Mouse (Mus musculus): ENCODE data around the gene Skap2. TPM values are rescaled to one million over a fixed set of nuclear protein-coding genes. Genes with fewer than 3 reads are reported as not detected.

Skap2 gene
- polyA plus RNA-seq, 1 experiment from 2014 or later = 36.9 TPM

- Histone ChIP-seq H3K4me3 (ENCODE audit: low read depth, low read length) (no peak overlapping the region), H3K36me3 (ENCODE audit: control insufficient read depth, insufficient read depth, low read length) (no peaks in the 10 kb centered on the region), H3K4me1 (replicated peaks; ENCODE audit: control insufficient read depth, insufficient read depth, low read length) (no peaks in the 10 kb centered on the region), H3K9ac (ENCODE audit: low read length) (no peak overlapping the region), H3K9me3 (ENCODE audit: control insufficient read depth, low read length) (no peaks in the 10 kb centered on the region), H3K4me2 (ENCODE audit: low read length) (no peak overlapping the region), H3K27ac (ENCODE audit: low read depth) (no peak overlapping the region), H3K27me3 (replicated peaks; ENCODE audit: control insufficient read depth, insufficient read depth, low read length) (no peaks in the 10 kb centered on the region)
- ATAC-seq (replicated peaks; ENCODE audit: low FRiP score, low TSS enrichment, low read depth) (no peak), DNase-seq (ENCODE audit: low spot score) (no peak)
- WGBS = 61% methylated on average over 3 of the region's 3 CpGs
Observed at GRCm38 (mm10) chr6:51838177-51838576, 174.2 kb downstream of the Skap2 start.

- no peaks in the 10 kb centered on the region for H3K36me3 ChIP-seq (ENCODE audit: control insufficient read depth, insufficient read depth, low read length)
Observed at GRCm38 (mm10) chr6:51833362-51833761, 179.0 kb downstream of the Skap2 start.

GRCm38 (mm10) chr6:51825621-51826021 is 186.7 kb downstream of the Skap2 start:
- Histone ChIP-seq H3K9me3 (ENCODE audit: control insufficient read depth, low read length) (no peaks in the 10 kb centered on the region), H3K27ac (ENCODE audit: low read depth) (no peak overlapping the region), H3K9ac (ENCODE audit: low read length) (no peak overlapping the region), H3K4me1 (replicated peaks; ENCODE audit: control insufficient read depth, insufficient read depth, low read length) (0 out of 2 replicates have a peak, but pooled peaks cover 5% of the 10 kb centered on the region), H3K27me3 (replicated peaks; ENCODE audit: control insufficient read depth, insufficient read depth, low read length) (no peaks in the 10 kb centered on the region), H3K36me3 (ENCODE audit: control insufficient read depth, insufficient read depth, low read length) (no peaks in the 10 kb centered on the region), H3K4me2 (ENCODE audit: low read length) (no peak overlapping the region), H3K4me3 (ENCODE audit: low read depth, low read length) (no peak overlapping the region)
- DNase-seq (ENCODE audit: low spot score) (no peak), ATAC-seq (replicated peaks; ENCODE audit: low FRiP score, low TSS enrichment, low read depth) (no peak)
- WGBS = 76% methylated on average over 4 of the region's 4 CpGs

More at GRCm38 (mm10) chr6:51833362-51833761, 179.0 kb downstream of the Skap2 start:
- ATAC-seq (replicated peaks; ENCODE audit: low FRiP score, low TSS enrichment, low read depth) (no peak), DNase-seq (ENCODE audit: low spot score) (no peak)
- Histone ChIP-seq H3K9me3 (ENCODE audit: control insufficient read depth, low read length) (no peaks in the 10 kb centered on the region), H3K4me2 (ENCODE audit: low read length) (no peak overlapping the region), H3K9ac (ENCODE audit: low read length) (no peak overlapping the region), H3K27me3 (replicated peaks; ENCODE audit: control insufficient read depth, insufficient read depth, low read length) (no peaks in the 10 kb centered on the region), H3K27ac (ENCODE audit: low read depth) (no peak overlapping the region), H3K4me1 (replicated peaks; ENCODE audit: control insufficient read depth, insufficient read depth, low read length) (no peaks in the 10 kb centered on the region), H3K4me3 (ENCODE audit: low read depth, low read length) (no peak overlapping the region)
- 66% methylated on average over 2 of the region's 2 CpGs for WGBS

GRCm38 (mm10) chr6:51824136-51824830 is 188.1 kb downstream of the Skap2 start:
- DNase-seq (ENCODE audit: low spot score) = no peak
- no peak overlapping the region for H3K4me2 ChIP-seq (ENCODE audit: low read length)
- no peak overlapping the region for H3K27ac ChIP-seq (ENCODE audit: low read depth)
- no peaks in the 10 kb centered on the region for H3K9me3 ChIP-seq (ENCODE audit: control insufficient read depth, low read length)
- 0 out of 2 replicates have a peak, but pooled peaks cover 5% of the 10 kb centered on the region for H3K4me1 ChIP-seq (replicated peaks; ENCODE audit: control insufficient read depth, insufficient read depth, low read length)
- WGBS = 62% methylated on average over 9 of the region's 9 CpGs
- ATAC-seq (replicated peaks; ENCODE audit: low FRiP score, low TSS enrichment, low read depth) = no peak
- H3K4me3 ChIP-seq (ENCODE audit: low read depth, low read length) = no peak overlapping the region
- H3K9ac ChIP-seq (ENCODE audit: low read length) = no peak overlapping the region
- no peaks in the 10 kb centered on the region for H3K36me3 ChIP-seq (ENCODE audit: control insufficient read depth, insufficient read depth, low read length)
- no peaks in the 10 kb centered on the region for H3K27me3 ChIP-seq (replicated peaks; ENCODE audit: control insufficient read depth, insufficient read depth, low read length)

GRCm38 (mm10) chr6:51822049-51822448 is 190.3 kb downstream of the Skap2 start:
- no peak overlapping the region for H3K4me3 ChIP-seq (ENCODE audit: low read depth, low read length)
- H3K9ac ChIP-seq (ENCODE audit: low read length) = no peak overlapping the region
- no peak overlapping the region for H3K27ac ChIP-seq (ENCODE audit: low read depth)
- no peak for ATAC-seq (replicated peaks; ENCODE audit: low FRiP score, low TSS enrichment, low read depth)
- WGBS = 73% methylated on average over 4 of the region's 4 CpGs
- no peaks in the 10 kb centered on the region for H3K27me3 ChIP-seq (replicated peaks; ENCODE audit: control insufficient read depth, insufficient read depth, low read length)
- DNase-seq (ENCODE audit: low spot score) = no peak
- peaks cover 7% of the 10 kb centered on the region; the same call in 1 of the 2 replicates for H3K9me3 ChIP-seq (ENCODE audit: control insufficient read depth, low read length)
- H3K4me2 ChIP-seq (ENCODE audit: low read length) = no peak overlapping the region
- H3K36me3 ChIP-seq (ENCODE audit: control insufficient read depth, insufficient read depth, low read length) = no peaks in the 10 kb centered on the region
- H3K4me1 ChIP-seq (replicated peaks; ENCODE audit: control insufficient read depth, insufficient read depth, low read length) = 0 out of 2 replicates have a peak, but pooled peaks cover 5% of the 10 kb centered on the region

GRCm38 (mm10) chr6:51820853-51821252 is 191.5 kb downstream of the Skap2 start:
- Histone ChIP-seq H3K9me3 (ENCODE audit: control insufficient read depth, low read length) (peaks cover 7% of the 10 kb centered on the region; the same call in 1 of the 2 replicates), H3K4me1 (replicated peaks; ENCODE audit: control insufficient read depth, insufficient read depth, low read length) (0 out of 2 replicates have a peak, but pooled peaks cover 5% of the 10 kb centered on the region), H3K36me3 (ENCODE audit: control insufficient read depth, insufficient read depth, low read length) (no peaks in the 10 kb centered on the region), H3K9ac (ENCODE audit: low read length) (no peak overlapping the region), H3K4me2 (ENCODE audit: low read length) (no peak overlapping the region), H3K27ac (ENCODE audit: low read depth) (no peak overlapping the region), H3K4me3 (ENCODE audit: low read depth, low read length) (no peak overlapping the region), H3K27me3 (replicated peaks; ENCODE audit: control insufficient read depth, insufficient read depth, low read length) (no peaks in the 10 kb centered on the region)
- ATAC-seq (replicated peaks; ENCODE audit: low FRiP score, low TSS enrichment, low read depth) (no peak), DNase-seq (ENCODE audit: low spot score) (no peak)
- WGBS = 84% methylated on average over 5 of the region's 5 CpGs

- H3K27me3 ChIP-seq (replicated peaks; ENCODE audit: control insufficient read depth, insufficient read depth, low read length) = no peaks in the 10 kb centered on the region
- 77% methylated on average over 6 of the region's 6 CpGs for WGBS
- DNase-seq (ENCODE audit: low spot score) (no peak), ATAC-seq (replicated peaks; ENCODE audit: low FRiP score, low TSS enrichment, low read depth) (no peak)
- no peaks in the 10 kb centered on the region for H3K36me3 ChIP-seq (ENCODE audit: control insufficient read depth, insufficient read depth, low read length)
- H3K9ac ChIP-seq (ENCODE audit: low read length) = no peak overlapping the region
- no peaks in the 10 kb centered on the region for H3K4me1 ChIP-seq (replicated peaks; ENCODE audit: control insufficient read depth, insufficient read depth, low read length)
- no peak overlapping the region for H3K4me2 ChIP-seq (ENCODE audit: low read length)
- no peak overlapping the region for H3K27ac ChIP-seq (ENCODE audit: low read depth)
- no peak overlapping the region for H3K4me3 ChIP-seq (ENCODE audit: low read depth, low read length)
- peaks cover 7% of the 10 kb centered on the region; the same call in 1 of the 2 replicates for H3K9me3 ChIP-seq (ENCODE audit: control insufficient read depth, low read length)
Observed at GRCm38 (mm10) chr6:51816892-51817621, 195.3 kb downstream of the Skap2 start.

- no peaks in the 10 kb centered on the region for H3K36me3 ChIP-seq (ENCODE audit: control insufficient read depth, insufficient read depth, low read length)
- no peak for ATAC-seq (replicated peaks; ENCODE audit: low FRiP score, low TSS enrichment, low read depth)
- H3K9me3 ChIP-seq (ENCODE audit: control insufficient read depth, low read length) = no peaks in the 10 kb centered on the region
- no peak overlapping the region for H3K4me2 ChIP-seq (ENCODE audit: low read length)
- no peak overlapping the region for H3K9ac ChIP-seq (ENCODE audit: low read length)
- DNase-seq (ENCODE audit: low spot score) = no peak
- no peak overlapping the region for H3K4me3 ChIP-seq (ENCODE audit: low read depth, low read length)
- no peaks in the 10 kb centered on the region for H3K27me3 ChIP-seq (replicated peaks; ENCODE audit: control insufficient read depth, insufficient read depth, low read length)
- no peaks in the 10 kb centered on the region for H3K4me1 ChIP-seq (replicated peaks; ENCODE audit: control insufficient read depth, insufficient read depth, low read length)
- H3K27ac ChIP-seq (ENCODE audit: low read depth) = no peak overlapping the region
- 87% methylated on average over 4 of the region's 4 CpGs for WGBS
Observed at GRCm38 (mm10) chr6:51810906-51811305, 201.4 kb downstream of the Skap2 start.

Measured in intestine, embryonic 14.5 days (tissue).